Mouse (Mus musculus) MEL (cell line): ENCODE measurements around the gene Atxn1l. TPM values are rescaled to one million over a fixed set of nuclear protein-coding genes. Genes with fewer than 3 reads are reported as not detected.

ENCODE experiments used
- DNase-seq: peaks from one replicate; pipeline ENCODE4 v3.0.0; 2011; ENCODE audit warnings: low read depth, low spot score
- H3K27ac ChIP-seq: 2 replicates; pipeline ENCODE4 v1.5.1; 2012; ENCODE audit warnings: low read depth, mild to moderate bottlenecking, control low read depth, low read length, moderate library complexity; ENCODE audit not compliant: control insufficient read depth
- H3K27me3 ChIP-seq, 2 experiments: fragments of 150-350 bp in 1 of 2; sonication (generic) in 1 of 2; 2 replicates each; pipeline ENCODE4 v1.6.1; 2012; ENCODE audit warnings: low read length in 2 of 2, mild to moderate bottlenecking in 2 of 2, improper control_type of control experiment in 1 of 2, moderate library complexity in 1 of 2; ENCODE audit not compliant: insufficient read depth in 2 of 2, control insufficient read depth in 1 of 2
- H3K36me3 ChIP-seq, 2 experiments: 2 replicates each; pipeline ENCODE4 v1.6.1; 2012 to 2014; ENCODE audit warnings: low read length in 2 of 2, improper control_type of control experiment in 1 of 2, inconsistent platforms in 1 of 2, mild to moderate bottlenecking in 1 of 2; ENCODE audit not compliant: insufficient read depth in 2 of 2, control insufficient read depth in 1 of 2
- H3K4me1 ChIP-seq, 2 experiments: fragments of 150-350 bp in 1 of 2; sonication (generic) in 1 of 2; 2 replicates each; pipeline ENCODE4 v1.6.1; 2012; ENCODE audit warnings: low read length in 2 of 2, improper control_type of control experiment in 1 of 2, mild to moderate bottlenecking in 1 of 2; ENCODE audit not compliant: insufficient read depth in 2 of 2, control insufficient read depth in 1 of 2
- H3K4me3 ChIP-seq, 2 experiments: fragments of 150-350 bp in 1 of 2; sonication (generic) in 1 of 2; 2 replicates each; pipeline ENCODE4 v1.5.1; 2012; ENCODE audit warnings: low read depth in 2 of 2, low read length in 2 of 2, mild to moderate bottlenecking in 2 of 2, moderate library complexity in 2 of 2, control low read depth in 1 of 2, improper control_type of control experiment in 1 of 2; ENCODE audit not compliant: control insufficient read depth in 1 of 2, insufficient read depth in 1 of 2
- H3K79me2 ChIP-seq: 2 replicates; pipeline ENCODE4 v1.6.1; 2012; ENCODE audit warnings: mild to moderate bottlenecking, low read length, moderate library complexity; ENCODE audit not compliant: control insufficient read depth, poor library complexity, insufficient read depth
- H3K9ac ChIP-seq: 2 replicates; pipeline ENCODE4 v1.6.1; 2012; ENCODE audit warnings: low read depth, mild to moderate bottlenecking, control low read depth, low read length, moderate library complexity; ENCODE audit not compliant: control insufficient read depth, poor library complexity, severe bottlenecking
- H3K9me3 ChIP-seq: fragments of 150-350 bp; sonication (generic); replicated peaks from 2 replicates; pipeline ENCODE4 v1.6.1; 2012; ENCODE audit warnings: mild to moderate bottlenecking, low read length, improper control_type of control experiment, moderate library complexity; ENCODE audit not compliant: insufficient read depth
- CHD1 ChIP-seq: IDR thresholded peaks from 2 replicates; pipeline ENCODE4 v1.6.1; 2012; ENCODE audit warnings: low read depth, mild to moderate bottlenecking, inconsistent platforms, low read length, improper control_type of control experiment
- CHD2 ChIP-seq: IDR thresholded peaks from 2 replicates; pipeline ENCODE4 v1.6.1; 2011; ENCODE audit warnings: low read length, improper control_type of control experiment
- CTCF ChIP-seq, 3 experiments: IDR thresholded peaks in 2 of 3; conservative IDR thresholded peaks in 1 of 3; 2 replicates each; pipeline ENCODE4 v1.5.1; 2011 to 2012; ENCODE audit warnings: low read length in 3 of 3, low read depth in 2 of 3, mild to moderate bottlenecking in 2 of 3, improper control_type of control experiment in 1 of 3, inconsistent platforms in 1 of 3, mixed read lengths in 1 of 3, moderate library complexity in 1 of 3; ENCODE audit not compliant: control insufficient read depth in 1 of 3, insufficient read depth in 1 of 3, poor library complexity in 1 of 3, severe bottlenecking in 1 of 3
- ELF1 ChIP-seq: IDR thresholded peaks from 2 replicates; pipeline ENCODE4 v1.6.1; 2014; ENCODE audit warnings: low read depth, mild to moderate bottlenecking, inconsistent platforms, low read length, improper control_type of control experiment, moderate library complexity
- ETS1 ChIP-seq: IDR thresholded peaks from 2 replicates; pipeline ENCODE4 v1.6.1; 2012; ENCODE audit warnings: low read depth, mild to moderate bottlenecking, inconsistent platforms, low read length, improper control_type of control experiment, moderate library complexity
- GABPA ChIP-seq: IDR thresholded peaks from 2 replicates; pipeline ENCODE4 v1.6.1; 2012; ENCODE audit warnings: low read depth, mild to moderate bottlenecking, inconsistent platforms, low read length, improper control_type of control experiment, moderate library complexity
- GATA1 ChIP-seq: IDR thresholded peaks from 2 replicates; pipeline ENCODE4 v1.6.1; 2011; ENCODE audit warnings: low read depth, low read length, improper control_type of control experiment
- HCFC1 ChIP-seq: IDR thresholded peaks from 2 replicates; pipeline ENCODE4 v1.6.1; 2012; ENCODE audit warnings: low read depth, mild to moderate bottlenecking, inconsistent platforms, low read length, improper control_type of control experiment, moderate library complexity
- JUND ChIP-seq: IDR thresholded peaks from 2 replicates; pipeline ENCODE4 v1.6.1; 2011; ENCODE audit warnings: low read depth, mild to moderate bottlenecking, improper control_type of control experiment, low read length
- MAFK ChIP-seq: IDR thresholded peaks from 2 replicates; pipeline ENCODE4 v1.6.1; 2011; ENCODE audit warnings: low read depth, mild to moderate bottlenecking, low read length, improper control_type of control experiment, borderline replicate concordance
- MAZ ChIP-seq: IDR thresholded peaks from 2 replicates; pipeline ENCODE4 v1.6.1; 2012; ENCODE audit warnings: low read depth, mild to moderate bottlenecking, inconsistent platforms, low read length, improper control_type of control experiment
- MEF2A ChIP-seq: IDR thresholded peaks from 2 replicates; pipeline ENCODE4 v1.6.1; 2014; ENCODE audit warnings: low read depth, mild to moderate bottlenecking, inconsistent platforms, low read length, improper control_type of control experiment; ENCODE audit not compliant: poor library complexity, insufficient replicate concordance, severe bottlenecking; ENCODE audit errors: extremely low read depth
- POLR2A ChIP-seq, 2 experiments: IDR thresholded peaks; 2 replicates each; pipeline ENCODE4 v1.6.1; 2011 to 2012; ENCODE audit warnings: low read length in 2 of 2, mild to moderate bottlenecking in 2 of 2, control low read depth in 1 of 2, improper control_type of control experiment in 1 of 2, low read depth in 1 of 2, moderate library complexity in 1 of 2; ENCODE audit not compliant: control insufficient read depth in 1 of 2, insufficient read depth in 1 of 2, poor library complexity in 1 of 2
- RAD21 ChIP-seq: IDR thresholded peaks from 2 replicates; pipeline ENCODE4 v1.6.1; 2011; ENCODE audit warnings: mild to moderate bottlenecking, low read depth, low read length, improper control_type of control experiment
- RCOR1 ChIP-seq: IDR thresholded peaks from 2 replicates; pipeline ENCODE4 v1.6.1; 2012; ENCODE audit warnings: low read depth, mild to moderate bottlenecking, inconsistent platforms, low read length, improper control_type of control experiment
- SIN3A ChIP-seq: IDR thresholded peaks from 2 replicates; pipeline ENCODE4 v1.6.1; 2012; ENCODE audit warnings: low read length, improper control_type of control experiment, inconsistent platforms
- SMC3 ChIP-seq: IDR thresholded peaks from 2 replicates; pipeline ENCODE4 v1.6.1; 2011; ENCODE audit warnings: low read depth, low read length, improper control_type of control experiment
- TAL1 ChIP-seq: IDR thresholded peaks from 2 replicates; pipeline ENCODE4 v1.6.1; 2012; ENCODE audit warnings: mild to moderate bottlenecking, inconsistent platforms, low read length, moderate library complexity, mixed read lengths
- TBP ChIP-seq: IDR thresholded peaks from 2 replicates; pipeline ENCODE4 v1.8.0; 2011; ENCODE audit warnings: low read depth, low read length, improper control_type of control experiment
- USF2 ChIP-seq, 2 experiments: IDR thresholded peaks; 2 replicates each; pipeline ENCODE4 v1.6.1; 2011 to 2012; ENCODE audit warnings: improper control_type of control experiment in 2 of 2, low read length in 2 of 2, borderline replicate concordance in 1 of 2, inconsistent platforms in 1 of 2, low read depth in 1 of 2, mild to moderate bottlenecking in 1 of 2; ENCODE audit not compliant: insufficient read depth in 1 of 2
- polyA plus RNA-seq, 2 experiments: library from polyadenylated mRNA; stranded (reverse) in 1 of 2; unstranded in 1 of 2; fragments of >175 nt in 1 of 2; fragments of >200 nt in 1 of 2; gene quantifications; 2 replicates each; pipeline versions ENCODE4 v1.2.1 to v1.2.4; 2012; ENCODE audit warnings: low replicate concordance in 2 of 2, low read depth in 1 of 2; ENCODE audit not compliant: insufficient read length in 2 of 2, insufficient read depth in 1 of 2, missing spikeins in 1 of 2
- total RNA-seq: library from RNA; depleted of rRNA; stranded (reverse); fragments of 300-350 nt; gene quantifications from 2 replicates; pipeline ENCODE4 v1.2.3, GENCODE M21; 2012; rRNA removed

Atxn1l gene
- total RNA-seq (3.8 and 4.1 TPM in 2 replicates), polyA plus RNA-seq (1 to 10 TPM in 1 of 2 experiments, not detected in 1; 9.5 TPM)

- Histone ChIP-seq H3K9me3 (no peaks in the 10 kb centered on the region), H3K4me3 (peak within 1 kb of the TSS; percentile 74 to 81), H3K27ac (no peak within 1 kb of the TSS), H3K9ac (peak within 1 kb of the TSS; percentile 85), H3K79me2 (peaks cover 11% of the 10 kb centered on the region), H3K4me1 (peaks cover 4% of the 10 kb centered on the region in 2 experiments; a peak in 3 of 4 replicates), H3K36me3 (no peaks in the 10 kb centered on the region; a peak in 2 of 4 replicates), H3K27me3 (no peaks in the 10 kb centered on the region)
- no peak for TF ChIP-seq MAFK
- peak; percentile 42 for TF ChIP-seq SIN3A
- TF ChIP-seq GABPA = no peak
- TF ChIP-seq TAL1 = no peak
- TF ChIP-seq SMC3 = 0 out of 2 replicates have a peak, but pooled peaks have one; percentile 7
- no peak for TF ChIP-seq GATA1
- peak in 2 of 3 experiments; percentile 51 to 59; a peak in 5 of 6 replicates for TF ChIP-seq CTCF (IDR thresholded peaks at IDR 0.05 in 2 of 3, conservative IDR thresholded peaks at IDR 0.05 in 1 of 3; ENCODE audit: control insufficient read depth in 1 of 3, insufficient read depth in 1 of 3, low read depth in 2 of 3, low read length in 3 of 3, poor library complexity in 1 of 3, severe bottlenecking in 1 of 3)
- TF ChIP-seq POLR2A (IDR thresholded peaks at IDR 0.05; ENCODE audit: control insufficient read depth in 1 of 2, insufficient read depth in 1 of 2, low read depth in 1 of 2, low read length in 2 of 2, poor library complexity in 1 of 2) = peak in 1 of 2 experiments; percentile 45; a peak in 1 of 4 replicates
- peak; percentile 82 for TF ChIP-seq HCFC1
- no peak for TF ChIP-seq TBP
- 0 out of 2 replicates have a peak, but pooled peaks have one; percentile 24 for TF ChIP-seq ELF1
- no peak for TF ChIP-seq USF2 (IDR thresholded peaks at IDR 0.05; ENCODE audit: borderline replicate concordance in 1 of 2, insufficient read depth in 1 of 2, low read depth in 1 of 2, low read length in 2 of 2)
- peak; percentile 92 for TF ChIP-seq MAZ
- peak; percentile 83 for DNase-seq
Measured at GRCm38 (mm10) chr8:109737237-109738048, at the start of gene Atxn1l. Gene Atxn1l, minus strand, starts transcription at chr8:109737739.

- H3K4me1 ChIP-seq = peaks cover 2 to 21% of the 10 kb centered on the region in 2 experiments; a peak in 2 of 4 replicates
- H3K27ac ChIP-seq = no peak overlapping the region
- H3K79me2 ChIP-seq = peaks cover 56% of the 10 kb centered on the region
- peak overlapping the region; percentile 88 to 99 for H3K4me3 ChIP-seq
- peaks cover 0 to 38% of the 10 kb centered on the region in 2 experiments; a peak in 2 of 4 replicates for H3K36me3 ChIP-seq
- no peaks in the 10 kb centered on the region for H3K9me3 ChIP-seq
- TF ChIP-seq POLR2A (IDR thresholded peaks at IDR 0.05; ENCODE audit: control insufficient read depth in 1 of 2, insufficient read depth in 1 of 2, low read depth in 1 of 2, low read length in 2 of 2, poor library complexity in 1 of 2) (no peak), CHD2 (no peak), JUND (no peak), SIN3A (peak; percentile 69; the same call in 1 of the 2 replicates), ETS1 (peak; percentile 28; the same call in 1 of the 2 replicates), ELF1 (no peak), GATA1 (peak; percentile 36; the same call in 1 of the 2 replicates), RAD21 (no peak), MEF2A (no peak), MAZ (no peak), RCOR1 (no peak), CHD1 (no peak)
- peak overlapping the region; percentile 28 for H3K9ac ChIP-seq
- DNase-seq = peak; percentile 63
- peaks cover under 1 to 3% of the 10 kb centered on the region in 2 experiments; a peak in 2 of 4 replicates for H3K27me3 ChIP-seq
Measured at GRCm38 (mm10) chr8:109780548-109780947, 43.0 kb upstream of the Atxn1l start.
